ENCODE assay signal across 7 mouse cellular contexts in genomic region chr19:6950613-6951153, GRCm38 (mm10). TPM values are rescaled to one million over a fixed set of nuclear protein-coding genes. Genes with fewer than 3 reads are reported as not detected.
DNase-seq lines count a peak whose midpoint lies in the region; ATAC-seq and TF ChIP-seq lines count a peak whose summit lies in the region.

No protein-coding gene starts in this region.

- peak overlapping the region; percentile 95 for H3K4me2 ChIP-seq in embryonic facial prominence, embryonic 15.5 days (replicated peaks)

- ATAC-seq in embryonic facial prominence, embryonic 15.5 days (ENCODE audit: insufficient number of reproducible peaks, low FRiP score, low TSS enrichment, low read depth): peak; percentile 25; the same call in 1 of the 2 replicates

- WGBS in embryonic facial prominence, embryonic 15.5 days: under 1% methylated on average over 28 of the region's 28 CpGs
- under 1% methylated on average over 28 of the region's 28 CpGs for WGBS in hindbrain, embryonic 10.5 days

- peak overlapping the region; percentile 79; the same call in 1 of the 2 replicates for H3K27ac ChIP-seq in ES-E14 (ENCODE audit: insufficient read depth, low read depth, low read length, poor library complexity, severe bottlenecking)
- H3K27ac ChIP-seq in embryonic facial prominence, embryonic 15.5 days (replicated peaks): peak overlapping the region; percentile 97
- peak overlapping the region; percentile 97 for H3K27ac ChIP-seq in hindbrain, embryonic 10.5 days

- peaks cover 0 to 22% of the 10 kb centered on the region in 2 experiments; a peak in 3 of 4 replicates for H3K4me1 ChIP-seq in ES-E14 (ENCODE audit: control insufficient read depth in 2 of 2, insufficient read depth in 2 of 2, low read length in 2 of 2, poor library complexity in 1 of 2)
- peaks cover 39% of the 10 kb centered on the region for H3K4me1 ChIP-seq in embryonic facial prominence, embryonic 15.5 days
- peaks cover 34% of the 10 kb centered on the region for H3K4me1 ChIP-seq in hindbrain, embryonic 10.5 days (replicated peaks)

- peak overlapping the region; percentile 80 for H3K4me3 ChIP-seq in ES-E14 (ENCODE audit: insufficient read depth in 1 of 2, low read depth in 1 of 2, low read length in 2 of 2, poor library complexity in 1 of 2, severe bottlenecking in 1 of 2)
- H3K4me3 ChIP-seq in embryonic facial prominence, embryonic 15.5 days (replicated peaks): peak overlapping the region; percentile 58
- peak overlapping the region; percentile 65 for H3K4me3 ChIP-seq in hindbrain, embryonic 10.5 days

- no peak for DNase-seq in ES-E14 (ENCODE audit: low read depth, low spot score)
- DNase-seq in adrenal gland, postnatal 25 days: peak; percentile 61
- DNase-seq in hindbrain, embryonic 10.5 days (ENCODE audit: low spot score): peak; percentile 75
- peak; percentile 49 for DNase-seq in layer of hippocampus, adult 9-10 months (ENCODE audit: low spot score)
- DNase-seq in lung, postnatal 10 days: peak; percentile 59
- peak; percentile 64 to 72 for DNase-seq in right cerebral cortex, adult 2 months (ENCODE audit: low spot score in 2 of 2)

- H3K27me3 ChIP-seq in embryonic facial prominence, embryonic 15.5 days: no peaks in the 10 kb centered on the region
- H3K27me3 ChIP-seq in hindbrain, embryonic 10.5 days (ENCODE audit: insufficient read depth, poor library complexity, severe bottlenecking): no peaks in the 10 kb centered on the region

- no peaks in the 10 kb centered on the region for H3K9me3 ChIP-seq in ES-E14 (ENCODE audit: control insufficient read depth, insufficient read depth, low read depth, low read length)
- H3K9me3 ChIP-seq in embryonic facial prominence, embryonic 15.5 days (replicated peaks): no peaks in the 10 kb centered on the region
- no peaks in the 10 kb centered on the region for H3K9me3 ChIP-seq in hindbrain, embryonic 10.5 days

- H3K36me3 ChIP-seq in ES-E14 (ENCODE audit: control insufficient read depth, insufficient read depth, low read length, poor library complexity, severe bottlenecking): peaks cover 18% of the 10 kb centered on the region
- H3K36me3 ChIP-seq in embryonic facial prominence, embryonic 15.5 days: peaks cover 25% of the 10 kb centered on the region
- H3K36me3 ChIP-seq in hindbrain, embryonic 10.5 days: peaks cover 29% of the 10 kb centered on the region

- in situ Hi-C loops in ES-E14 (cut with MboI; ENCODE audit: low sequenced_read_pairs in 2 of 2, unreplicated experiment in 2 of 2): no loop called here

- H3K9ac ChIP-seq in ES-E14 (ENCODE audit: insufficient read depth, low read depth, low read length, poor library complexity, severe bottlenecking): peak overlapping the region; percentile 81
- H3K9ac ChIP-seq in embryonic facial prominence, embryonic 15.5 days: peak overlapping the region; percentile 68

TF ChIP-seq in ES-E14, 5 proteins besides CTCF, POLR2A, EP300 and RAD21:
- TF ChIP-seq HCFC1 (IDR thresholded peaks at IDR 0.05; ENCODE audit: borderline replicate concordance, insufficient read depth, low read length) (peak; percentile 85), ZC3H11A (IDR thresholded peaks at IDR 0.05; ENCODE audit: borderline replicate concordance, low read depth, low read length) (no peak)

RNA-seq across cellular contexts. Expression of gene Gpr137, which starts 8.4 kb away (rescaled TPM):
- 23.2 and 23.7 TPM in 2 replicates for total RNA-seq in ES-E14 (2012; rRNA removed)
- 48.7 and 54.8 TPM in 2 replicates for total RNA-seq in adrenal gland, postnatal 25 days (2021)
- 41.8 and 42.2 TPM in 2 replicates for polyA plus RNA-seq in embryonic facial prominence, embryonic 15.5 days (2015; fragmentation: Nextera tagmentation; extraction: Ambion mirVana)
- polyA plus RNA-seq in hindbrain, embryonic 10.5 days (2016; fragmentation: Nextera tagmentation; extraction: Ambion mirVana): 31.2 and 40.9 TPM in 2 replicates

RNA-seq across cellular contexts. Expression of gene Bad, which starts 9.0 kb away (rescaled TPM):
- 16.3 and 22.9 TPM in 2 replicates for total RNA-seq in ES-E14 (2012; rRNA removed)
- total RNA-seq in adrenal gland, postnatal 25 days (2021): 44.1 and 53.7 TPM in 2 replicates
- polyA plus RNA-seq in embryonic facial prominence, embryonic 15.5 days (2015; fragmentation: Nextera tagmentation; extraction: Ambion mirVana): 90.3 and 97.9 TPM in 2 replicates
- 63.1 and 75.5 TPM in 2 replicates for polyA plus RNA-seq in hindbrain, embryonic 10.5 days (2016; fragmentation: Nextera tagmentation; extraction: Ambion mirVana)

RNA-seq across cellular contexts. Expression of gene Kcnk4, which starts 16.4 kb away (rescaled TPM):
- total RNA-seq in ES-E14 (2012; rRNA removed): 2.3 and 4.4 TPM in 2 replicates
- total RNA-seq in adrenal gland, postnatal 25 days (2021): 0.12 TPM in 1 of 2 replicates, not detected in the other
- 1.4 and 1.7 TPM in 2 replicates for polyA plus RNA-seq in embryonic facial prominence, embryonic 15.5 days (2015; fragmentation: Nextera tagmentation; extraction: Ambion mirVana)
- polyA plus RNA-seq in hindbrain, embryonic 10.5 days (2016; fragmentation: Nextera tagmentation; extraction: Ambion mirVana): not detected in 2 replicates

RNA-seq across cellular contexts. Expression of gene Ppp1r14b, which starts 24.1 kb away (rescaled TPM):
- total RNA-seq in ES-E14 (2012; rRNA removed): 365 and 385 TPM in 2 replicates
- 140 and 178 TPM in 2 replicates for total RNA-seq in adrenal gland, postnatal 25 days (2021)
- polyA plus RNA-seq in embryonic facial prominence, embryonic 15.5 days (2015; fragmentation: Nextera tagmentation; extraction: Ambion mirVana): 224 and 246 TPM in 2 replicates
- 157 and 186 TPM in 2 replicates for polyA plus RNA-seq in hindbrain, embryonic 10.5 days (2016; fragmentation: Nextera tagmentation; extraction: Ambion mirVana)

RNA-seq across cellular contexts. Expression of gene Catsperz, which starts 25.5 kb away (rescaled TPM):
- 9.4 and 14.9 TPM in 2 replicates for total RNA-seq in ES-E14 (2012; rRNA removed)
- not detected in 2 replicates for total RNA-seq in adrenal gland, postnatal 25 days (2021)
- 4.0 and 5.1 TPM in 2 replicates for polyA plus RNA-seq in embryonic facial prominence, embryonic 15.5 days (2015; fragmentation: Nextera tagmentation; extraction: Ambion mirVana)
- polyA plus RNA-seq in hindbrain, embryonic 10.5 days (2016; fragmentation: Nextera tagmentation; extraction: Ambion mirVana): 0.46 TPM in 1 of 2 replicates, not detected in the other
